Mouse (Mus musculus) liver, postnatal 0 days (tissue): ENCODE measurements around the gene Vwa5b2. TPM values are rescaled to one million over a fixed set of nuclear protein-coding genes. Genes with fewer than 3 reads are reported as not detected.
A peak's percentile ranks its signal among the peaks of the same experiment; 100 is the strongest.

Experiments
- ATAC-seq: fragments of 200-750 bp; cut with Nextera tagmentation; 2 replicates; pipeline ENCODE4 v1.8.0; 2017; ENCODE audit warnings: mild to moderate bottlenecking, moderate library complexity
- DNase-seq: peaks from one replicate; pipeline ENCODE4 v3.0.0-alpha.2; 2016
- H3K27ac ChIP-seq: fragments of 300-500 bp; sonication (generic); 2 replicates; pipeline ENCODE4 v1.5.1; 2014; ENCODE audit warnings: antibody characterized with exemption, moderate library complexity, mild to moderate bottlenecking, low read depth
- H3K27me3 ChIP-seq: fragments of 300-500 bp; sonication (generic); 2 replicates; pipeline ENCODE4 v1.6.1; 2014; ENCODE audit warnings: low read length, control low read depth, mixed read lengths; ENCODE audit not compliant: insufficient read depth
- H3K36me3 ChIP-seq: fragments of 300-500 bp; sonication (generic); replicated peaks from 2 replicates; pipeline ENCODE4 v1.6.1; 2014; ENCODE audit warnings: mild to moderate bottlenecking, control low read depth, low read length, moderate library complexity, mixed read lengths; ENCODE audit not compliant: insufficient read depth
- H3K4me1 ChIP-seq: fragments of 300-500 bp; sonication (generic); 2 replicates; pipeline ENCODE4 v1.6.1; 2014; ENCODE audit warnings: antibody characterized with exemption, mild to moderate bottlenecking, control low read depth; ENCODE audit not compliant: insufficient read depth
- H3K4me2 ChIP-seq: fragments of 300-500 bp; sonication (generic); 2 replicates; pipeline ENCODE4 v1.6.1; 2014; ENCODE audit warnings: low read depth, mild to moderate bottlenecking, low read length, moderate library complexity, mixed read lengths
- H3K4me3 ChIP-seq: fragments of 300-500 bp; sonication (generic); 2 replicates; pipeline ENCODE4 v1.5.1; 2014; ENCODE audit warnings: low read depth, low read length
- H3K9ac ChIP-seq: fragments of 300-500 bp; sonication (generic); replicated peaks from 2 replicates; pipeline ENCODE4 v1.6.1; 2014; ENCODE audit warnings: mild to moderate bottlenecking, moderate library complexity
- H3K9me3 ChIP-seq: fragments of 300-500 bp; sonication (generic); 2 replicates; pipeline ENCODE4 v1.6.1; 2016; ENCODE audit warnings: mild to moderate bottlenecking, control low read depth, low read length, mixed read lengths
- CTCF ChIP-seq: sonication (generic); IDR thresholded peaks from 2 replicates; pipeline ENCODE4 v1.5.1; 2016; ENCODE audit warnings: antibody characterized with exemption, low read depth
- EP300 ChIP-seq: IDR thresholded peaks from 2 replicates; pipeline ENCODE4 v1.6.1; 2016; ENCODE audit warnings: antibody characterized with exemption, low read depth, mild to moderate bottlenecking
- WGBS: fragments of 180-500 bp; shearing (Covaris S2); extraction: QIAGEN DNeasy Blood & Tissue Kit; methylation state at CpG from one replicate; pipeline ENCODE4 v1.1.7; 2014; ENCODE audit not compliant: insufficient replicate concordance; 5-methylcytosine and 5-hydroxymethylcytosine counted together
- polyA plus RNA-seq: library from polyadenylated mRNA; unstranded; fragments of >200 nt; fragmentation: Nextera tagmentation; extraction: Ambion mirVana; gene quantifications from 2 replicates; pipeline ENCODE4 v1.2.1, GENCODE M21; 2015

Gene Vwa5b2
- polyA plus RNA-seq: not detected in 2 replicates

DNA sequence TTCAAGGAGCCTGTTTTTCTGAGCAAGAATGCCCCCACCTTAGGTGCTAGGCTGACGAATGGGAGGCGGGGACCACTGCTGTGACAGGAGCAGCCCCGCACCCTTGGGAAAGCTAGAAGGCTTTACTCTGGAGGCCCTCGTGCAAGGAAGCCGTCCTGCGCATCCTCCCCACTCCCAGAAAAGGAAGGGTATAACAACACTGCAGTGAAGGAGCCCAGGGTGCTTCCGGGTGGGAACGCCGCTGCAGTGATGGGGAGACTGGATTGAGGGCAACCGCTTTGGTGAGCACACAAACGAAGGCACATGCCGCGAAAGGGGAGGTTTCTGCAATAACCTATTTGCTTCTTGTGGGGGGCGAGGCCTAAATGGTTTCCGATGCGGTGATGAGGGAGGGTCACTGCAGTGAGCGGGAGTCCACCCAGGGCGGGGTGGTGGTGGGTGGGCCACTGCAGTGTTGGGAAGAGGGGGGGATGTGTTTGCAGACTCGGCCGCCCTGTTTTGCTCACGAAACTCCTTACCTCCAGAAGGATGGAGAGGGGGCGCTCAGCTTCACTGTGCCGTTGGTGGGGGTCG lies at the start of gene Vwa5b2:
Gene Vwa5b2, plus strand, starts transcription at position 106 of the 573 bp plus-strand sequence.
- no peak for ATAC-seq
- H3K4me3 ChIP-seq: peak within 1 kb of the TSS; percentile 41
- peak; percentile 15 for DNase-seq
- H3K36me3 ChIP-seq: no peaks in the 10 kb centered on the region
- H3K4me2 ChIP-seq: peak within 1 kb of the TSS; percentile 65
- H3K9ac ChIP-seq: no peak within 1 kb of the TSS
- no peak for TF ChIP-seq CTCF
- TF ChIP-seq EP300: no peak
- H3K4me1 ChIP-seq: peaks cover 13% of the 10 kb centered on the region
- H3K27me3 ChIP-seq: peaks cover 55% of the 10 kb centered on the region
- no peaks in the 10 kb centered on the region for H3K9me3 ChIP-seq
- H3K27ac ChIP-seq: no peak within 1 kb of the TSS
- 2% methylated on average over 24 of the region's 24 CpGs for WGBS

DNA sequence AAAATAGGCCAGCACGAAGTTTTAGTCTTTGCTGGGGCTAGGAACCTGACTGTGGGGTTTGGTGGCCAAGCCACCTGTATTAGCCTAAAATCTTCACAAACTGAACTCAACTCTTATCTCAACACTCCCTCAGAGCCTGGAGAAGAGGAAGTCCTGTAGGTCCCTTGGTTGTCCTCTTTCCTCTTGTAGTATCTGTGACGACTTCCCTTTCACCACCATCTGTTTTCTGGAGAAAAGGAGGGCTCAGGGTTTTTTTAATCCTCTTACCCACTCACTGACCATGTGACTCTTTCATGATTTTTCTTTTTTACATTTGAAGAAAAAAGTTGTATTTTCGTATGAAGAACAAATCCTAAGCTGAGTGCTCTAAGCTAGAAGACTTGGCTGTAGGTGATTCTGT lies 49.6 kb upstream of the Vwa5b2 start:
- no peak for TF ChIP-seq EP300
- DNase-seq (no peak), ATAC-seq (no peak)
- 50% methylated on average over 3 of the region's 3 CpGs for WGBS
- Histone ChIP-seq H3K36me3 (peaks cover 62% of the 10 kb centered on the region), H3K4me3 (no peak overlapping the region), H3K4me2 (no peak overlapping the region), H3K27me3 (no peaks in the 10 kb centered on the region), H3K27ac (no peak overlapping the region), H3K4me1 (peaks cover 18% of the 10 kb centered on the region), H3K9me3 (no peaks in the 10 kb centered on the region), H3K9ac (no peak overlapping the region)

DNA sequence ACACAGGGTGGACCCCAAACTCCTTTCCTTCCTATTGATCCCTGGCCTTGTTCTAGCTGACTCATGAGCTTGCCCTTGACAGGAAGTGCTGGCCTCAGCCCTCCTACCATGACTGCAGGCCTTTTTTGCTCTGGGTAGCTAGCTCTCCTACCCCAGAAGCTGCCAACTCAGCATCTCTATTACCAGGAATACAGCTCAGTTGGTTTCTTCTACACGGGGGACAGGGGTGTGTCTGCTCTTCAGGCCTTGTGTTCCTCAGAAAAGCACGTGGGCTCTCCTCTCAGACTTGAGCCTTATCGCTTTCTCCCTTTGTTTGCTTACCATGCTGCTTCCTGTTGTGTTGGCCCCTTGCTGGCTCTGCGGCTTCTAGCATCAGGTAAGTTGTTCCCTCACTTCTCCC lies 48.8 kb upstream of the Vwa5b2 start:
- Histone ChIP-seq H3K9ac (no peak overlapping the region), H3K27ac (no peak overlapping the region), H3K4me1 (peaks cover 18% of the 10 kb centered on the region), H3K27me3 (no peaks in the 10 kb centered on the region), H3K36me3 (peaks cover 69% of the 10 kb centered on the region), H3K4me2 (no peak overlapping the region), H3K4me3 (no peak overlapping the region), H3K9me3 (no peaks in the 10 kb centered on the region)
- 56% methylated on average over 4 of the region's 4 CpGs for WGBS
- DNase-seq: no peak
- TF ChIP-seq CTCF: no peak
- no peak for TF ChIP-seq EP300
- ATAC-seq: no peak

DNA sequence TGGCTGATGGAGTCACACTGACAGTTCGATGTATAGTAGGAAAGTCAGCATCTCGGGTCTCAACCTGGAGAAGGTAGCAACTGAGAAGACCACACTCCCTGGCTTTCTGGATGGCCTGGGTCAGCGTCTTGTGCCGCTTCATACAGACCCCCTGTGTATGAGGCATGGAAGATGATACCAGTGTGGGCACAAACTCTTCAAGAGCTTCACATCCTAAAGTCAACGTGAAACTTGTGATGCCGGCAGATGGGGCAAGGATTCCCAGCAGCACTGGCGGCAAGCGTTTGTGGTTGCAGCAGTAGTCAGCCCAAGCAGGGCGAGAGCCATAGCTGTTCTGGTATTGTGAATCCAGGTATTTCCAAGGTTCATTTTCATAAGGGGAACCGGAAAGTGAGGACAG lies 43.6 kb upstream of the Vwa5b2 start:
- TF ChIP-seq CTCF: no peak
- no peak overlapping the region for H3K4me3 ChIP-seq

DNA sequence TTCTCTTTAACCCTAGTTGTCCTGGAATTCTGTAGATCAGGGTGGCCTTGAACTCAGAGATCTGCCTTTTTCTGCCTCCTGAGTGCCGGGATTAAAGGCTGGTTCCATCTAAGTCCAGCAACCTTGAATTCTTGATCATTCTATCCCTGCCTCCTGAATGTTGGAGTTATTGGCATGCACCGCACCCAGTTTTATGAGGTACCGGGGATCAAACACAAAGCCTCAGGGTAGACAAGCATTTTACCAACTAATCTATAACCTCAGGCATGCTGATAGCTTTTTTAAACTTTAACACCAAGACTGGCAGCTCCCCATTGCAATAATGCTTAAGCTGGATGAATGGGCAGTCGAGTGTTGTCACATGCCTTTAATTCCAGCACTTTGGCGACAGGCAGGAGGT lies 41.8 kb upstream of the Vwa5b2 start:
- Histone ChIP-seq H3K4me1 (peaks cover 7% of the 10 kb centered on the region), H3K4me3 (peak overlapping the region; percentile 77; the same call in 1 of the 2 replicates), H3K9ac (no peak overlapping the region), H3K36me3 (peaks cover 50% of the 10 kb centered on the region), H3K27me3 (no peaks in the 10 kb centered on the region), H3K4me2 (peak overlapping the region; percentile 97), H3K27ac (no peak overlapping the region), H3K9me3 (no peaks in the 10 kb centered on the region)
- DNase-seq (no peak), ATAC-seq (no peak)
- no peak for TF ChIP-seq EP300
- no peak for TF ChIP-seq CTCF
- WGBS: 53% methylated on average over 5 of the region's 5 CpGs

More for the DNA sequence above, 43.6 kb upstream of the Vwa5b2 start:
- H3K36me3 ChIP-seq: peaks cover 52% of the 10 kb centered on the region
- H3K4me1 ChIP-seq: peaks cover 7% of the 10 kb centered on the region
- DNase-seq (no peak), ATAC-seq (no peak)
- no peak overlapping the region for H3K9ac ChIP-seq
- no peaks in the 10 kb centered on the region for H3K27me3 ChIP-seq
- no peak overlapping the region for H3K4me2 ChIP-seq
- H3K9me3 ChIP-seq: no peaks in the 10 kb centered on the region
- 92% methylated on average over 10 of the region's 10 CpGs for WGBS
- no peak overlapping the region for H3K27ac ChIP-seq

DNA sequence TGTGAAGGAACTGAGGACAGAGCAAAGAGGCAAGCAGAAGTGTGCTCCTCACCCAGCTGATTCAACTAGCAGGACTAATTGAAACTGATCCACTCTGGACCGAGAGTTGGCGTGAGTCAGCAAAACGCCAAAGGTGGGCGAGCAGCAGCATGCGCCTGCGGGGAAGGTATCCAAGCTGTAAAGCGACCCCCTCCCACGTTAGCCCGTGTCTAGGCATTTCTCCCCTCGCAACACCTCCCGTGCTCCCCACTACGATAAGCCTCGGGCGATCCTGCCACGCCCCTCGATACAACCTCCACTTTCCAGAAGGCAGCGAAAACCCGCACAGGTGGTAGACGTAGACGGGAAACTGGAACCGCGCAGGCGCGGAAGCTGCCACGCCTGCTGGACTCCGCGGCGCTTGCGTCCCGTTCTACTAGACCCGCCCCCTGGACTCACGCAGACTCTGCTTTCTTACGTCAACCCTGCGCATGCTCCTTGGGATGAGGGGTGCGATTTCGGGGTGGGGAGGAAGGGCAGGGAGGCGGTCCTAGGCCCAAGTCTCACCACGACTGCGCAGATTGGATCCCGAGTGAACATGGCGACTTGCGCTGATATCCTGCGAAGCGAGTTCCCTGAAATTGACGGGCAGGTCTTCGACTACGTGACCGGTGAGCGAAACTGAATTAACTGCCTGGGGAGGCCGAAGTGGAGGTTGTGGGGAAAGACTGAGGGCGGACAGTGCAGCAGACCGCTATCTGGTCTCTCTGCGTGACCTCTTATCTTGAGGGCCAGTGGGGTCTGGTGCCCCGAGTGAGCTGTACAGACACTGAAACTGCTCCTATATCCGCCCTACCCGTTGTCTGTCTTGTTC lies 40.9 kb upstream of the Vwa5b2 start, which contains the start of gene Abcf3:
Gene Abcf3, plus strand, starts transcription at position 482 of the 853 bp plus-strand sequence.
- TF ChIP-seq CTCF (no peak), EP300 (no peak)
- no peaks in the 10 kb centered on the region for H3K9me3 ChIP-seq
- H3K4me1 ChIP-seq: peaks cover 7% of the 10 kb centered on the region
- H3K36me3 ChIP-seq: peaks cover 52% of the 10 kb centered on the region
- H3K27me3 ChIP-seq: no peaks in the 10 kb centered on the region
- peak within 1 kb of the TSS; percentile 69 for H3K27ac ChIP-seq
- peak; percentile 99 for ATAC-seq
- peak within 1 kb of the TSS; percentile 77 for H3K4me3 ChIP-seq
- WGBS: under 1% methylated on average over 56 of the region's 56 CpGs
- peak within 1 kb of the TSS; percentile 92 for H3K9ac ChIP-seq
- DNase-seq: peak; percentile 98
- peak within 1 kb of the TSS; percentile 97 for H3K4me2 ChIP-seq
